Mouse (Mus musculus) liver, embryonic 14.5 days (tissue): ENCODE results near the gene Aacs.

ENCODE experiments used
- CTCF ChIP-seq: IDR thresholded peaks from 2 replicates; pipeline ENCODE4 v1.5.1; 2016; ENCODE audit warnings: antibody characterized with exemption, low read depth, control low read depth
- EP300 ChIP-seq: IDR thresholded peaks from 2 replicates; pipeline ENCODE4 v1.6.1; 2016; ENCODE audit warnings: antibody characterized with exemption, low read depth

DNA sequence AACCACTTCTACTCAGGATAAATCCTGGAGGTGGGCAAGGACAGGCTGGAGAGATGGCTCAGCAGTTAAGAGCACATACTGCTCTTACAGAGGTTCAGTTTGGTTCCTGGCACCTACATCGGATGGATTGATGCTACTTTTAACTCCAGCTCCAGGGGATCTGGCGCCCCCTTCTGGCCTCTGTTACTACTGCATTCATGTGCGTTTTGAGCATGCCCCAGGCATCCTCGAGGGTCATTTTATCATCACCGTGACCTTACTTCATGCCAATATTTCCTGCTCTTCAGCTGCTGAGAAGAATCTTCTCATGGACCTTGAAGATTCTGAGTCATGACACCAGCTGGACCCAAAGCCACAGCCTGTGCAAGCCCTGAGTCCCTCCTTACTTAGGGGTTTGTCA lies 49.9 kb downstream of the Aacs start:
- TF ChIP-seq CTCF (peak; percentile 71), EP300 (no peak)
